Mouse (Mus musculus): ENCODE measurements around the gene Fbxw11.
"Not testable (repeated sequence)": the region's sequence is repeated elsewhere in the genome, so short reads cannot be mapped to it uniquely, and the experiment has no call there.

The Fbxw11 gene

DNA sequence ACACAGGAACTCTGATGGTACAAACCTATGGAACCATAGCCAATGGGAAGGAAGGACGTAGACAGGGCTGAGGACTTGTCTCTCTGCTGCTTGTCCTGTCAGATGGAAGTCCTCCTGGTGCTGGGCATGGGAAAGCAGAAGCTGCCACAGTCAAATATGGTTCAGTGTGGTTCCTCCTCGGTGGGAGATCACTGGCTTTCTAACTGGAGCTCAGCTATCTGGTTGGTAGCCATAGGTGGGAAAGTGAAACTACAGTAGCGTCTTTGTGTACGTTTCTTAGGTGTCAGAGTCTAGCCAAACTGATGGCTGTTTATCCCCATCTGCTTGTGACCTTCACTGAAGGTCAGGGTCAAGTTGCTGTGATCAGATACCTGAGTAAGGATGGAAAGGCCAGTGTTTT is 29.0 kb downstream of the Fbxw11 start:
- DNase-seq (ENCODE audit: inconsistent ontology term), result no peak

DNA sequence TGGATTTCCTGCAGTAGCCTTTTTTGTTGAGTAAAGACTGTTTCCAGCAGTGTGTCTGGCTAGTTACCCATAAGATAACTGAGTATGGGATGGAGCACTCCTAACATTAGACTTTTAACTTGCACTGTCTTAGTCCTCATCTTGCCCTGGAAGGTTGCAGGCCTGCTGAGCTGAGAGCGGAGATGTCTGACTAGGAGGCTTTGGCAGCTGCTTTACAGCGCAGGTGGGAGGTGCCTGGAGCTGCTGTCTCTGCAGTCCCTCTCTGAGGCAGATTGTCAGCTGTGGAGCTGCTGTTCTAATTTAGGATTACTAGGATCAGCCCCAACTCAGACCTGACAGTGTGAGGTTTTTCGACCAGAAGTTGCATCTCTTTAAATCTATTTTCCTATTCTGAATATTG is 34.3 kb downstream of the Fbxw11 start:
- DNase-seq (ENCODE audit: inconsistent ontology term), result no peak

DNA sequence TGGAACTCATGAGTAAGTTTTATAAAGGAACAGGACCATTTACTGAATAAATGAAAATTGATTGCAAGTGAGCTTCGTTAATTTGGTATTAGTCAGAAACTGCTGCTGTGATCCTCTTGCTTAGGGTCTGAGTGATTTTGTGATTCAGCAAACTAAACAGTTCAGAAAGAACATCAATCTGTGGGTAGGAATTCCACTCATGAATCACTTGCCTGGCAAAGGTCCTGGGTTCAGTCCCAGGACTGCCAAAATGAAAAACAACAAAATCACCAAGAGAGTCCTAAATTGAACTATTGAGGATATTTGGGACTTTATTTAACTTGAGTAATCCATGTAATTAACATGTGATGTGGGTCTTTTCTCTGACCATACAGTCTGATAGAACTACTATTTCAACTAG is 35.3 kb downstream of the Fbxw11 start:
- peak; percentile 82 for DNase-seq (ENCODE audit: inconsistent ontology term)

GRCm38 (mm10) chr11:32679091-32679490 is 36.6 kb downstream of the Fbxw11 start:
- DNase-seq (ENCODE audit: inconsistent ontology term), result not testable (repeated sequence)

- DNase-seq (ENCODE audit: inconsistent ontology term), result no peak
Observed at GRCm38 (mm10) chr11:32680014-32680413, 37.5 kb downstream of the Fbxw11 start.

DNA sequence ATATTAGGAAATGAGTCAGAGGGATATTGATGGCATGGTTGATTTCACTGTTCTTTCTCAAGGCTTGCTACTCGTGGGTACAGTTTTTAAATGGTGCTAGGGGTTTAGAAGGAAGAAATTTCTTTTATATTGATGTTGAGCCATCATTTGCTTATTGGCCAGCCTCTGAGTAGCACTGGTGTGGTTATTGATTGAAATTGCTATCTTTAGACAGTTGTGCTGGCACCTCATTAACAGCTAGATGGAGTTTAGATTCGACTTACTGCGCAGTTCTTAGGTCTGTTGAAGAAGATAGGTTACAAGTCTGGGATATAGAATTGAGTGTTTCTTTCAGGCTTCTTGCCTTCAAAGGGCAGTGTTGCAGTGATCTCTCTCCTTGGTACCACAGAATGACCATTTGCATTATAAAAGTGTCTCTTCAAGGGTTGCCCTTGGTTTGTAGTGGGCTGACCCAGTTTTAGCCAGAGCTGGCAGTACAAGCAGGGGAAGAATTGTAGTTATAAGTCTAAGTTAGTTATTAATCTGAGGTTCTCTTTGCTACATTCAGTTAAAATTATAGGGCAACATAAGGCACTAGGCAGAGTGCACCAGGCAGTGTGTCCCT is 38.8 kb downstream of the Fbxw11 start:
- DNase-seq (ENCODE audit: inconsistent ontology term), result no peak

GRCm38 (mm10) chr11:32682335-32683102 is 40.0 kb downstream of the Fbxw11 start:
- DNase-seq (ENCODE audit: inconsistent ontology term), result no peak

DNA sequence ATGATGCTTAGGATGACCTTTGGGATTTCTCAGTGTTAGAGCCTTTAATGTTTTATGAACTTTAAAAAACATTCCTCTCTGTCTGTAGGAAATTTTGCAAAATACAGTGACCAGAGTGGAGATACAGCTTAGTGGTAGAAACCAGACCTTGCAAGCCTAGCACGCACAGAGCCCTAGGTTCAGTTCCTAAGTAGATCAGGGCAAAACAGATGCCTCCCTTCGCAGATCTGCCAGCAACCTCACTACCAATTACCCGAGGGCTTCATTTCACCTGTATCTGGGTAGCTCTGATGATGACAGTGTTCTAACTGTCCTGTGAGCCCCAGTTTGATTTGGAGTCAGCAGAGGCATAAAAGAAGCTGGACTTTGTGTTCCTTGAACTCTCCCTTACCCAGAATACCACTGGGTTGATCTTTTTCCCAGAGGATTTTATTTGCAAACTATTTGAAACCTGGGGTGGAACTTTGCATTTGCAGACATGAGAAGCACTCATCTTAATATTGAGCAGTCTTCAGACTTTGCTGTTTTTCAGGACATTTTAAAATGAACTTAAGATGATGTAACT is 42.2 kb downstream of the Fbxw11 start:
- no peak for DNase-seq (ENCODE audit: inconsistent ontology term)

DNA sequence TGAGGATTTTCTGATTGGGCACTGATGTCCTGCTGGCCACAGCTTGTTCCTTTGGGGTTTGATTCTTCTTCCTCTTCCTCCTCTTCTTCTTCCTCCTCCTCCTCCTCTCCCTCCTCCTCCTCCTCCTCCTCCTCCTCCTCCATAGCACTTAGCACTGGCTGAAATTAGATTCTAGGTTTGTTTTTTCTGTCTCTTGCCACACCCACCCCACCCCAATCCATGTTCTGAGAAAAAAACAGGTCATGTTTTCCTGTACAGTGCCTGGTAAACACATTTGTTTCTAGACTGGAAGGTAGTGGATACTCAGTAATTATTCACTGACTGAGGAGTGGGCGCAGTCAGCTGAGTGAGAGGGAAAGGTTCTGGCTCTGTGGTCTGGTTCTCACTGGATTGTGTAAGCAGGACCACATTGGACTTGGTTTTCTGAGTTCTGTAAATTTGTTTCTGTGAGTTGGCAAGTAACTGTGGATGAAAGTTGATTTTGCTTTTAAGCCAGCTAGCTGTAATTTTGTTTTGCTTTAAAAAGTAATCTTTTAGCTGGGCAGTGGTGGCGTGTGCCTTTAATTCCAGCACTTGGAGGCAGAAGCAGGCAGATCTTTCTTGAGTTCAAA is 45.8 kb downstream of the Fbxw11 start:
- no peak for DNase-seq (ENCODE audit: inconsistent ontology term)

DNA sequence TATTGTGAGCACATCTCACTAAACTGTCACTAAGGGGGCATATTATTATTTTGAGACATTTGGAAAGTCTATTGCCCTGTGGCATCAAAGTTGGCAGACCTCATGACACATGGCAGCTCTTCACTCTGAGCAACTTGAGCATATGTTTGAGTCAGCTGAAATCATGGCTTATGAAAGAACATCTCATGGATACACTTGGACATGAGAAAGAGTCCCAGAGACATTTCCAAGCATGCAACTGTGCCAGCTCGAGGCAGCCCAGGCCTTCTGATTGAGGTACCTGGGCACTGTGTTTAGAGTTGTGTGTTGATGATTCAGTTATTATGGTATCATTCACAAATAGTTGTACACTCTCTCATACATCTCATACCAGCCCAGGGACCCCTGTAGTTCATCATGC is 47.0 kb downstream of the Fbxw11 start:
- no peak for DNase-seq (ENCODE audit: inconsistent ontology term)

- DNase-seq (ENCODE audit: inconsistent ontology term), result no peak
Observed at GRCm38 (mm10) chr11:32692834-32693233, 50.3 kb downstream of the Fbxw11 start.

- DNase-seq (ENCODE audit: inconsistent ontology term), result peak; percentile 29
Observed at GRCm38 (mm10) chr11:32693431-32694141, 51.1 kb downstream of the Fbxw11 start.

DNA sequence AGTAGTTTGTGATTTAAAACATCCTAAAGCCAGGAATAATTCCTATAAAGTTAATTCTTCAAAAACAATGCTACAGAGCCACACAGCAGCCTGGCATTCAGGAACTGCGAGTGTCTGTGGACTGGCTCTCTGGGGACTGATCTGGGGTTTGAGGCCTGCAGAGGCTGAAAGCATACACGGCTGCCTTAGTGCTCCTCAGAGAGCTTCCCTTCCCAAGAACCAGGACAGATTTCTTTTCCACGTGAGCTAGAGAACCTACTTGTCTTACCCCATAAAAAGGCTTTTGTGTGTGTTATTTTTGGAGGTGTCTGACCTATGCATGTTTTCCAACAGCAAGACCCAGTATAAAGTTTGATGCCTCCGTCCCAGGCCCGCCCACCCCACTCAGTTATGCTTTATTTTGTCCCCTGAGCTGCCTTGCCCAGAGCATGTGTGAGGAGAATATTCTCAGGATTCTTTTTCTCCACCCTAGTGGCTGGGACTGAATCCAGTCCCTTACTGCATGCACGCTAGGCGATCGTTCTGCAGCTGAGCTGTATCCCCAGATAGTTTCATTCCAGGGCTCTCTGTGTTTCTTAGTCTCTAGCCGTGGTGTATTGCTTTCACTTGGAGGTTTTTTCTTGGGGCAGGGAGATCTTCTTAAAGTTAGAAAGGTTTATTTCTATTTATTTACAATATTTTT is 51.9 kb downstream of the Fbxw11 start:
- DNase-seq (ENCODE audit: inconsistent ontology term), result not testable (repeated sequence)

DNA sequence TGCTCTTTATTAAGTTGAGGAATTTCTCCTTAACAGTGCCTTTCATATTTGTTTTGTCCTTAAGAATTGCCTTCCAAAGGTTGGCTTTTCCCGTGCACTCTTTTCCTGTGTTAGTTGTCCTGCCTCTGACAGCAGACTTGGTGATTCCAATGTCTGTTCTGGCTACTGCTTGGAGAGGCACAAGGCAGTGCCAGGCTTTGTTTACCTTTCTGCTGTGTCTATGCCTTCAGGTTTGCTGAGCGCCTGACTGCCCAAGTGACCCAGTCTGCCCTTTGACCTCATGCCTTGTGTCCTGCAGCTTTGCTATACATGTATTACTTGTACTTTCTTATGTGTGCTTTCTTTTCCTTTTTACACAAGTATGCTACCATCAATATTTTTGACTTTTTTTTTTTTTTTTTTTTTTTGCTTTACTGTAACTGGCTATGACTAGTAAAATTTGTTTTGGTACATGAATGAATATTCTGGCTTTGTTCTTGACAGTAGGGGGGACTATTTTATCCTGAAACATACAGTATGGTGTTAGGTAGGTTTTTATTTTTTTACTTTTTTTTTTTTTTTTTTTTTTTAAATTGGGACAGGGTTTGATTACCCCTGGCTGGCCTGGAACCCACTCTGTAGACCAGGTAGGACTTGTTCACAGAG is 54.0 kb downstream of the Fbxw11 start:
- DNase-seq (ENCODE audit: inconsistent ontology term), result no peak

- no peak for DNase-seq (ENCODE audit: inconsistent ontology term)
Observed at GRCm38 (mm10) chr11:32697695-32698094, 55.2 kb downstream of the Fbxw11 start.

GRCm38 (mm10) chr11:32699913-32700493 is 57.5 kb downstream of the Fbxw11 start:
- no peak for DNase-seq (ENCODE audit: inconsistent ontology term)

DNA sequence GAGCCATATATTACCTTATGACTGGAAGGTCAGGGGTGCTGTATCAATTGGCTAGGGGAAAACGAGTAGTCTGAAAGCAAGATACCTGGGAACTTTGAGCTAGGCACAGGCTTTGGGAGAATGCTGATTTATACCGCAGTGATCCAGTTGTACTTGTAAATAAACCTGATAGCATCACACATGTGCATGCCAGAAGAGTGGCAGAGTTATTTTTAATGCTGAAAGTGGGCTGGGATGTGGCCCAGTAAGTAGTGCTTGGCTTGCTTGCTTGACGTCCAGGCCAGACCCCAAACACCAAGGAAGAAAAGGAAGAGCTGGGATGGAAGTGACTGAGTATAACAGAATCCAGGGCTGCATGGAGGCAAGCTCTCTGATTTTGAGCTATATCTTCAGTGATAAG is 59.0 kb downstream of the Fbxw11 start:
- no peak for DNase-seq (ENCODE audit: inconsistent ontology term)

GRCm38 (mm10) chr11:32704241-32704890 is 61.8 kb downstream of the Fbxw11 start:
- no peak for DNase-seq (ENCODE audit: inconsistent ontology term)

GRCm38 (mm10) chr11:32706406-32706993 is 64.0 kb downstream of the Fbxw11 start:
- DNase-seq (ENCODE audit: inconsistent ontology term), result peak; percentile 68

DNA sequence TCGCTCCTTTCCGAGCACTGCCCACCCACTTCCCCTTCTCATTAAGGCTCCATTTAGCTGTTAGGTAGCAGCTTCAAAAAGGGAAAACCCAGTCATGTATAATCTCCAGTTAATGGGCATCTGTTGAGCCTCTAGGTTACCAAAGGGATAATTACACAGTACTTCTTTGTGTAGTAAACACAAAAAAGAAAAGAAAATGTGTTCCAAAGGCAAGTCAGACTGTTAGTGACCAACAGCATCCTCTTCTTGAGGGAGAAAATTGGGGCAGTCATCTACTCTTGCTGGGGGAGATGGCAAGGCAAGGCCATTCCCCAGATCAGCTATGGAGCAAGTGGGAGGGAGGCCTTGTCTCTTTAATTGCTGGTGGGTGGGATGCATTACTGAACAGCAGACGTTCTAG is 65.0 kb downstream of the Fbxw11 start:
- DNase-seq (ENCODE audit: inconsistent ontology term), result peak; percentile 73
